Mouse (Mus musculus): ENCODE measurements around the gene Sh3gl1. TPM values are rescaled to one million over a fixed set of nuclear protein-coding genes. Genes with fewer than 3 reads are reported as not detected.

The Sh3gl1 gene
- polyA plus RNA-seq, 1 experiment from 2014 or later, result 112 TPM

GRCm38 (mm10) chr17:56010681-56011080, 25.8 kb downstream of the Sh3gl1 start:
- no peak overlapping the region; the same call in 1 of the 2 replicates for H3K9ac ChIP-seq (ENCODE audit: low read depth, low read length)
- 9% methylated on average over 9 of the region's 9 CpGs for WGBS
- H3K4me2 ChIP-seq (replicated peaks; ENCODE audit: low read depth, low read length), result peak overlapping the region; percentile 94
- H3K36me3 ChIP-seq (ENCODE audit: control insufficient read depth, insufficient read depth, low read length), result 0 out of 2 replicates have a peak, but pooled peaks cover under 1% of the 10 kb centered on the region
- H3K27ac ChIP-seq (ENCODE audit: low read depth, low read length), result no peak overlapping the region
- H3K4me1 ChIP-seq (replicated peaks; ENCODE audit: control insufficient read depth, insufficient read depth, low read length), result peaks cover 8% of the 10 kb centered on the region; the same call in 1 of the 2 replicates
- no peaks in the 10 kb centered on the region for H3K9me3 ChIP-seq (ENCODE audit: control insufficient read depth, low read length)
- no peaks in the 10 kb centered on the region for H3K27me3 ChIP-seq (ENCODE audit: control insufficient read depth, insufficient read depth, low read length)
- DNase-seq (ENCODE audit: low spot score) (peak; percentile 90), ATAC-seq (ENCODE audit: low FRiP score) (no peak)
- H3K4me3 ChIP-seq (ENCODE audit: low read depth, low read length), result peak overlapping the region; percentile 77

- Histone ChIP-seq H3K4me2 (replicated peaks; ENCODE audit: low read depth, low read length) (peak overlapping the region; percentile 94), H3K4me1 (replicated peaks; ENCODE audit: control insufficient read depth, insufficient read depth, low read length) (peaks cover 8% of the 10 kb centered on the region; the same call in 1 of the 2 replicates), H3K4me3 (ENCODE audit: low read depth, low read length) (peak overlapping the region; percentile 77), H3K27me3 (ENCODE audit: control insufficient read depth, insufficient read depth, low read length) (no peaks in the 10 kb centered on the region), H3K36me3 (ENCODE audit: control insufficient read depth, insufficient read depth, low read length) (no peaks in the 10 kb centered on the region), H3K9me3 (ENCODE audit: control insufficient read depth, low read length) (no peaks in the 10 kb centered on the region), H3K9ac (ENCODE audit: low read depth, low read length) (peak overlapping the region; percentile 87), H3K27ac (ENCODE audit: low read depth, low read length) (no peak overlapping the region)
- DNase-seq (ENCODE audit: low spot score), result no peak
- 66% methylated on average over 14 of the region's 14 CpGs for WGBS
- ATAC-seq (ENCODE audit: low FRiP score), result no peak
Observed at GRCm38 (mm10) chr17:56010255-56010654, 26.2 kb downstream of the Sh3gl1 start.

- Histone ChIP-seq H3K4me1 (replicated peaks; ENCODE audit: control insufficient read depth, insufficient read depth, low read length) (peaks cover 8% of the 10 kb centered on the region; the same call in 1 of the 2 replicates), H3K36me3 (ENCODE audit: control insufficient read depth, insufficient read depth, low read length) (no peaks in the 10 kb centered on the region), H3K9me3 (ENCODE audit: control insufficient read depth, low read length) (no peaks in the 10 kb centered on the region), H3K27ac (ENCODE audit: low read depth, low read length) (peak overlapping the region; percentile 97; the same call in 1 of the 2 replicates), H3K27me3 (ENCODE audit: control insufficient read depth, insufficient read depth, low read length) (no peaks in the 10 kb centered on the region), H3K4me3 (ENCODE audit: low read depth, low read length) (peak overlapping the region; percentile 77), H3K4me2 (replicated peaks; ENCODE audit: low read depth, low read length) (peak overlapping the region; percentile 94), H3K9ac (ENCODE audit: low read depth, low read length) (peak overlapping the region; percentile 87)
- DNase-seq (ENCODE audit: low spot score), result no peak
- 47% methylated on average over 2 of the region's 2 CpGs for WGBS
- no peak for ATAC-seq (ENCODE audit: low FRiP score)
Observed at GRCm38 (mm10) chr17:56009962-56010240, 26.5 kb downstream of the Sh3gl1 start.

- Histone ChIP-seq H3K4me2 (replicated peaks; ENCODE audit: low read depth, low read length) (peak overlapping the region; percentile 94), H3K27ac (ENCODE audit: low read depth, low read length) (peak overlapping the region; percentile 97)
- 2% methylated on average over 58 of the region's 62 CpGs for WGBS
Observed at GRCm38 (mm10) chr17:56009088-56009961, 27.1 kb downstream of the Sh3gl1 start.

GRCm38 (mm10) chr17:56008356-56009087, 27.9 kb downstream of the Sh3gl1 start:
- 0% methylated on average over 21 of the region's 21 CpGs for WGBS
- H3K9me3 ChIP-seq (ENCODE audit: control insufficient read depth, low read length), result no peaks in the 10 kb centered on the region
- H3K27ac ChIP-seq (ENCODE audit: low read depth, low read length), result peak overlapping the region; percentile 97
- no peaks in the 10 kb centered on the region for H3K36me3 ChIP-seq (ENCODE audit: control insufficient read depth, insufficient read depth, low read length)
- no peaks in the 10 kb centered on the region for H3K27me3 ChIP-seq (ENCODE audit: control insufficient read depth, insufficient read depth, low read length)
- DNase-seq (ENCODE audit: low spot score) (peak; percentile 95), ATAC-seq (ENCODE audit: low FRiP score) (peak; percentile 94)
- peak overlapping the region; percentile 94 for H3K4me2 ChIP-seq (replicated peaks; ENCODE audit: low read depth, low read length)
- peak overlapping the region; percentile 71 for H3K9ac ChIP-seq (ENCODE audit: low read depth, low read length)
- H3K4me3 ChIP-seq (ENCODE audit: low read depth, low read length), result peak overlapping the region; percentile 77
- peaks cover 8% of the 10 kb centered on the region; the same call in 1 of the 2 replicates for H3K4me1 ChIP-seq (replicated peaks; ENCODE audit: control insufficient read depth, insufficient read depth, low read length)

More at GRCm38 (mm10) chr17:56009088-56009961, 27.1 kb downstream of the Sh3gl1 start:
- H3K9ac ChIP-seq (ENCODE audit: low read depth, low read length), result peak overlapping the region; percentile 87
- peak; percentile 91 for ATAC-seq (ENCODE audit: low FRiP score)
- H3K9me3 ChIP-seq (ENCODE audit: control insufficient read depth, low read length), result no peaks in the 10 kb centered on the region
- no peaks in the 10 kb centered on the region for H3K36me3 ChIP-seq (ENCODE audit: control insufficient read depth, insufficient read depth, low read length)
- peak overlapping the region; percentile 77 for H3K4me3 ChIP-seq (ENCODE audit: low read depth, low read length)
- no peaks in the 10 kb centered on the region for H3K27me3 ChIP-seq (ENCODE audit: control insufficient read depth, insufficient read depth, low read length)
- H3K4me1 ChIP-seq (replicated peaks; ENCODE audit: control insufficient read depth, insufficient read depth, low read length), result peaks cover 8% of the 10 kb centered on the region; the same call in 1 of the 2 replicates
- peak; percentile 88 for DNase-seq (ENCODE audit: low spot score)

- Histone ChIP-seq H3K36me3 (ENCODE audit: control insufficient read depth, insufficient read depth, low read length) (no peaks in the 10 kb centered on the region), H3K27me3 (ENCODE audit: control insufficient read depth, insufficient read depth, low read length) (no peaks in the 10 kb centered on the region), H3K4me1 (replicated peaks; ENCODE audit: control insufficient read depth, insufficient read depth, low read length) (peaks cover 8% of the 10 kb centered on the region; the same call in 1 of the 2 replicates), H3K4me3 (ENCODE audit: low read depth, low read length) (peak overlapping the region; percentile 77), H3K4me2 (replicated peaks; ENCODE audit: low read depth, low read length) (peak overlapping the region; percentile 94), H3K27ac (ENCODE audit: low read depth, low read length) (peak overlapping the region; percentile 97), H3K9ac (ENCODE audit: low read depth, low read length) (peak overlapping the region; percentile 3; the same call in 1 of the 2 replicates), H3K9me3 (ENCODE audit: control insufficient read depth, low read length) (no peaks in the 10 kb centered on the region)
- WGBS, result 35% methylated on average over 13 of the region's 14 CpGs
- peak; percentile 23; the same call in 1 of the 2 replicates for ATAC-seq (ENCODE audit: low FRiP score)
- peak; percentile 53 for DNase-seq (ENCODE audit: low spot score)
Observed at GRCm38 (mm10) chr17:56007444-56008355, 28.7 kb downstream of the Sh3gl1 start.

GRCm38 (mm10) chr17:56006956-56007355, 29.5 kb downstream of the Sh3gl1 start:
- WGBS, result 46% methylated on average over 10 of the region's 10 CpGs
- Histone ChIP-seq H3K36me3 (ENCODE audit: control insufficient read depth, insufficient read depth, low read length) (no peaks in the 10 kb centered on the region), H3K4me3 (ENCODE audit: low read depth, low read length) (no peak overlapping the region), H3K4me1 (replicated peaks; ENCODE audit: control insufficient read depth, insufficient read depth, low read length) (peaks cover 8% of the 10 kb centered on the region; the same call in 1 of the 2 replicates), H3K4me2 (replicated peaks; ENCODE audit: low read depth, low read length) (no peak overlapping the region), H3K9me3 (ENCODE audit: control insufficient read depth, low read length) (no peaks in the 10 kb centered on the region), H3K27ac (ENCODE audit: low read depth, low read length) (no peak overlapping the region), H3K9ac (ENCODE audit: low read depth, low read length) (no peak overlapping the region), H3K27me3 (ENCODE audit: control insufficient read depth, insufficient read depth, low read length) (no peaks in the 10 kb centered on the region)
- DNase-seq (ENCODE audit: low spot score) (no peak), ATAC-seq (ENCODE audit: low FRiP score) (no peak)
